Mouse (Mus musculus): ENCODE results near the gene Snf8. TPM values are rescaled to one million over a fixed set of nuclear protein-coding genes. Genes with fewer than 3 reads are reported as not detected.
A peak's percentile ranks its signal among the peaks of the same experiment; 100 is the strongest.

Snf8 gene
- 22.0 and 55.8 TPM in 2 replicates for total RNA-seq (2015; ENCODE audit: low replicate concordance)
- total RNA-seq (2017; ENCODE audit: low replicate concordance), result 5.6 and 25.9 TPM in 2 replicates

GRCm38 (mm10) chr11:96034596-96035052 lies at the start of gene Snf8:
TSS of gene Snf8 (plus strand) at chr11:96034885.
- peak; percentile 98 for ATAC-seq (replicated peaks; ENCODE audit: low FRiP score, poor library complexity, severe bottlenecking)

GRCm38 (mm10) chr11:95987854-95988447 lies 46.7 kb upstream of the Snf8 start:
- 0 out of 2 replicates have a peak, but pooled peaks have one; percentile 30 for ATAC-seq (replicated peaks; ENCODE audit: low FRiP score, poor library complexity, severe bottlenecking)

- peak; percentile 82 for ATAC-seq (replicated peaks; ENCODE audit: low FRiP score, poor library complexity, severe bottlenecking)
These were observed 46.2 kb upstream of the Snf8 start for GRCm38 (mm10) chr11:95988533-95988932.

GRCm38 (mm10) chr11:95989864-95990263 lies 44.8 kb upstream of the Snf8 start:
- ATAC-seq (replicated peaks; ENCODE audit: low FRiP score, poor library complexity, severe bottlenecking), result no peak

GRCm38 (mm10) chr11:95990431-95990830 lies 44.3 kb upstream of the Snf8 start:
- no peak for ATAC-seq (replicated peaks; ENCODE audit: low FRiP score, poor library complexity, severe bottlenecking)

GRCm38 (mm10) chr11:95990886-95991708 lies 43.6 kb upstream of the Snf8 start:
- no peak for ATAC-seq (replicated peaks; ENCODE audit: low FRiP score, poor library complexity, severe bottlenecking)

GRCm38 (mm10) chr11:95994151-95994550 lies 40.5 kb upstream of the Snf8 start:
- no peak for ATAC-seq (replicated peaks; ENCODE audit: low FRiP score, poor library complexity, severe bottlenecking)

- no peak for ATAC-seq (replicated peaks; ENCODE audit: low FRiP score, poor library complexity, severe bottlenecking)
These were observed 31.4 kb upstream of the Snf8 start for GRCm38 (mm10) chr11:96003100-96003900.

- no peak for ATAC-seq (replicated peaks; ENCODE audit: low FRiP score, poor library complexity, severe bottlenecking)
These were observed 30.5 kb upstream of the Snf8 start for GRCm38 (mm10) chr11:96003969-96004792.

- no peak for ATAC-seq (replicated peaks; ENCODE audit: low FRiP score, poor library complexity, severe bottlenecking)
These were observed 29.8 kb upstream of the Snf8 start for GRCm38 (mm10) chr11:96004793-96005402.

- ATAC-seq (replicated peaks; ENCODE audit: low FRiP score, poor library complexity, severe bottlenecking), result no peak
These were observed 29.0 kb upstream of the Snf8 start, which contains the start of gene Igf2bp1 for GRCm38 (mm10) chr11:96005403-96006271. TSS of gene Igf2bp1 (minus strand) at chr11:96005940.

GRCm38 (mm10) chr11:96006367-96006851 lies 28.3 kb upstream of the Snf8 start:
- ATAC-seq (replicated peaks; ENCODE audit: low FRiP score, poor library complexity, severe bottlenecking), result no peak

- no peak for ATAC-seq (replicated peaks; ENCODE audit: low FRiP score, poor library complexity, severe bottlenecking)
These were observed 27.7 kb upstream of the Snf8 start for GRCm38 (mm10) chr11:96006852-96007515.

GRCm38 (mm10) chr11:96007516-96008235 lies 27.0 kb upstream of the Snf8 start:
- ATAC-seq (replicated peaks; ENCODE audit: low FRiP score, poor library complexity, severe bottlenecking), result no peak

- ATAC-seq (replicated peaks; ENCODE audit: low FRiP score, poor library complexity, severe bottlenecking), result no peak
These were observed 25.9 kb upstream of the Snf8 start for GRCm38 (mm10) chr11:96008827-96009226.

- no peak for ATAC-seq (replicated peaks; ENCODE audit: low FRiP score, poor library complexity, severe bottlenecking)
These were observed 22.7 kb upstream of the Snf8 start for GRCm38 (mm10) chr11:96011982-96012381.

GRCm38 (mm10) chr11:96015421-96015820 lies 19.3 kb upstream of the Snf8 start:
- no peak for ATAC-seq (replicated peaks; ENCODE audit: low FRiP score, poor library complexity, severe bottlenecking)
